Mouse (Mus musculus): ENCODE measurements around the gene Kiss1r. TPM values are rescaled to one million over a fixed set of nuclear protein-coding genes. Genes with fewer than 3 reads are reported as not detected.

Kiss1r gene
- total RNA-seq, 2 experiments from 2014 or later: 0.23 to 0.59 TPM

- DNase-seq: no peak
Observed at GRCm38 (mm10) chr10:79897316-79898245, 19.2 kb upstream of the Kiss1r start.

GRCm38 (mm10) chr10:79900951-79901410 is 15.8 kb upstream of the Kiss1r start:
- no peak for DNase-seq

GRCm38 (mm10) chr10:79906712-79907111 is 10.1 kb upstream of the Kiss1r start:
- no peak for DNase-seq

- no peak for DNase-seq
Observed at GRCm38 (mm10) chr10:79907415-79907814, 9.4 kb upstream of the Kiss1r start.

- DNase-seq: peak; percentile 94
Observed at GRCm38 (mm10) chr10:79908167-79909091, 8.3 kb upstream of the Kiss1r start, which contains the start of gene Med16. Med16 (minus strand) TSS chr10:79908923.

GRCm38 (mm10) chr10:79909092-79909922 is 7.5 kb upstream of the Kiss1r start:
- DNase-seq: no peak

DNA sequence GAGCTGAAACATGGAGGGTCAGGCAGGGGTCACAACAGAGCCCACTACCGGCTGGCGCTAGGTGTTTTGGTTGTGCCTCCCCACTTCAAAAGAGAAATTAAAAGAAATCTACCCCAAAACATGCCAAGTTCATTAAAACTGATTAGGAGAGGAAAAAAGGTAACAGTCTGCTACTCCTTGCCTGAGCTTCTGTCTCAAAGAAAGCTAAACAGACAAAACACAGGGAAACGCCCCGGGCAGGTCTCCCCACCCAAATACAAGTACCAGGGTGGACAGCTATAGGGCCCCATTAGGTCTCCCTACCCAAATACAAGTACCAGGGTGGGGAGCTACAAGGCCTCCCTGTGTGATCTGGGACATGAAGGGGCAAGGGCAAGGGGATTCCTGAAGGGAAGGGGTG is 6.2 kb upstream of the Kiss1r start, which contains the start of gene Gm26602:
Gene Gm26602, plus strand, starts transcription at position 301 of the 400 bp plus-strand sequence.
- no peak for DNase-seq

GRCm38 (mm10) chr10:79912412-79912811 is 4.4 kb upstream of the Kiss1r start:
- DNase-seq: no peak

- DNase-seq: no peak
Observed at GRCm38 (mm10) chr10:79914131-79914947, 2.4 kb upstream of the Kiss1r start.

GRCm38 (mm10) chr10:79914948-79915596 is 1.7 kb upstream of the Kiss1r start:
- DNase-seq: no peak

GRCm38 (mm10) chr10:79916081-79916480 is 690 bp upstream of the Kiss1r start:
- DNase-seq: no peak

DNA sequence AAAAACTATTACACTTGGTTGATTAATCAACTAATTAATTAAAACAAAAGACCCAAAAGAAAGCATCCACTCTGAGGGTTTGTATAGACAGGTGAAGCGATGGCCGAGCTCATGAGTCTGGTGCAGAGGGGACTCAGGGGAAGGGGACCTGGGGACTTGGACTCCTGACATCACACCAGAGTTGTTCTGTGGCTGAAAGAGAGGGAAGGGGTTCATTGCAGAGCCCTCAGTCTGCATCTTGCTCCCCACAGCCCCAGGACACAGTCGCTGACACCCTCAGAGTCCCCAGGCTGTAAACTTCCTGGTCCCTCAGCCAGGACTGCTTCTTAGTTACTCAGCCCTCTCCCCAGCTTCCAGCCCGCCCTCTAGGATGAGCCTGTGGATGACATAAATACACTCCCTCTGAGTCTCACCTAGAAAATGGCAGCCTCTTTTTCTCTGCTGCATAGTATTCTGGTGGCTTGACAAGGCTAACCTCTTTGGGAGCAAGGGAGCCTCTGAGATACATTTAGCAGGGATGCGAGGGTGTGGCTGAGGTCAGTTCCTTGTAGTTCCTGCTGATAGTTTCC is 845 bp downstream of the Kiss1r start:
- no peak for DNase-seq

DNA sequence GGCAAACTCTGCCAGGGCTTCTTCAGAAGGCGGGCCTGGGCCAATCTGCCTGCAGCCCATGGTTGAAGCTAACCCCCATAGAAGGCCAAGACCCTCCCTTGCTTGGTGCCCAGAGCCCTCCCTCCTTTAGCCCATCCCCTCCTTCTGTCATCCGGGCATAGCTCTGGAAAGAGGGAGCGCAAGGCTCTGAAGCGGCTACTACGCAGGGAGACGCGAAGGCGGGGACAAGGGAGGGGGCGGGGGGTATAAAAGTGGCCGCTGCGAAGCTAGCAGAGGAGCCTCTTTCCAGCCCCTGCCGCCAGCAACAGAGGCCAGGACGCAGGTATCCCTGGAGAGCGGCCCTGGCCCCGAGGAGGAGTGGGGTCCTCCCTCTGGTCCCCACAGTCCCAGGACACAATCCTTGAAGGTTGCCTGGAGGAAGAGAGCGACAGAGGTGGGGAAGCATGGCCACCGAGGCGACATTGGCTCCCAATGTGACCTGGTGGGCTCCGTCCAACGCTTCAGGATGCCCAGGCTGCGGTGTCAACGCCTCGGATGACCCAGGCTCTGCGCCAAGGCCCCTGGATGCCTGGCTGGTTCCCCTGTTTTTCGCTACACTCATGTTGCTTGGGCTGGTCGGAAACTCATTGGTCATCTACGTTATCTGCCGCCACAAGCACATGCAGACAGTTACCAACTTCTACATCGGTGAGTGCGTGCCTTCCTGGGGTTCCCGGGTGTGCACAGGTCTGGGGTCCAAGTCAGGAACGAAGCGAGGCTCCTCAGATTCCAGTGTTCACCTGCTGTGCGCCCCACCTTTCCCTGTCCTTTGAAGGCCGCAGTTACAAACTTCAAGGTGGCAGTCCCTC is 1.7 kb downstream of the Kiss1r start:
- DNase-seq: no peak

DNA sequence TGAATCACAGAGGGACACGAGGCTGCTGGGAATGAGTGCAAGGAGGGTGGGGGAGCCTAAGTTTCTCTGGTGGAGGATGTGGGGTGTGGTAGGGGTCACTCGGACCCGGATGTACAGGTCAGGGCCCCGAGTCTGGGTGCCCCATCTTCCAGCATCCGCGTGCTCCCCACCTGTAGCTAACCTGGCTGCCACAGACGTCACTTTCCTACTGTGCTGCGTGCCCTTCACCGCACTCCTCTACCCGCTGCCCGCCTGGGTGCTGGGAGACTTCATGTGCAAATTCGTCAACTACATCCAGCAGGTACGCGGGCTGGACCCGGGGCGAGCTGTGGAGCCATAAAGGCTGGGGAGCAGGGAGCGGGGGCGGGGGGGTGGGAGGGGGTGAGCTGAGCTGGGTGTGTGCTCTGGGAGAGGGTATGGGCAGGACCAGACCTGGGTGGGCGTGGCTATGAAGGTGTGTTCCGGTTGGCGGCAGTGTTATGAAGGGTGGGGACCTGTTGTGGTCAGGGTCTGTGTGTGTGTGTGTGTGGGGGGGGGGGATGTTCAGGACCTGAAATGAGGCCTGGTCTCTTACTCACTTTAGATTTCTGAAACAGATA is 2.6 kb downstream of the Kiss1r start:
- DNase-seq: no peak

- no peak for DNase-seq
Observed at GRCm38 (mm10) chr10:79920056-79920890, 3.5 kb downstream of the Kiss1r start.

GRCm38 (mm10) chr10:79920958-79921535 is 4.3 kb downstream of the Kiss1r start, which contains the start of gene R3hdm4:
R3hdm4 (minus strand) TSS chr10:79921208.
- DNase-seq: no peak

DNA sequence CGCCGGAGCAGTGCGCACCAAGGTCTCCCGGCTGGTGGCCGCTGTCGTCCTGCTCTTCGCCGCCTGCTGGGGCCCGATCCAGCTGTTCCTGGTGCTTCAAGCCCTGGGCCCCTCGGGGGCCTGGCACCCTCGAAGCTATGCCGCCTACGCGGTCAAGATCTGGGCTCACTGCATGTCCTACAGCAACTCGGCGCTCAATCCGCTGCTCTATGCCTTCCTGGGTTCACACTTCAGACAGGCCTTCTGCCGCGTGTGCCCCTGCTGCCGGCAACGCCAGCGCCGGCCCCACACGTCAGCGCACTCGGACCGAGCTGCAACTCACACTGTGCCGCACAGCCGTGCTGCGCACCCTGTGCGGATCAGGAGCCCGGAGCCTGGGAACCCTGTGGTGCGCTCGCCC is 4.8 kb downstream of the Kiss1r start:
- DNase-seq: no peak
